Mouse (Mus musculus) hindbrain, embryonic 11.5 days (tissue): ENCODE results near the gene Ybey. TPM values are rescaled to one million over a fixed set of nuclear protein-coding genes. Genes with fewer than 3 reads are reported as not detected.

ENCODE experiments used
- ATAC-seq: fragments of 200-750 bp; cut with Nextera tagmentation; 2 replicates; pipeline ENCODE4 v1.8.0; 2017; ENCODE audit warnings: mild to moderate bottlenecking, moderate TSS enrichment, moderate library complexity; ENCODE audit not compliant: low FRiP score
- DNase-seq: peaks from one replicate; pipeline ENCODE4 v3.0.0-alpha.2; 2015; ENCODE audit warnings: low spot score
- H3K27ac ChIP-seq: fragments of 300-500 bp; sonication (generic); 2 replicates; pipeline ENCODE4 v1.5.1; 2014; ENCODE audit warnings: mild to moderate bottlenecking, low read depth, low read length
- H3K27me3 ChIP-seq: fragments of 300-500 bp; sonication (generic); 2 replicates; pipeline ENCODE4 v1.6.1; 2014; ENCODE audit warnings: mild to moderate bottlenecking, low read length, moderate library complexity, mixed read lengths; ENCODE audit not compliant: control insufficient read depth, insufficient read depth
- H3K36me3 ChIP-seq: fragments of 300-500 bp; sonication (generic); 2 replicates; pipeline ENCODE4 v1.6.1; 2014; ENCODE audit warnings: mild to moderate bottlenecking, low read length, moderate library complexity, mixed read lengths; ENCODE audit not compliant: control insufficient read depth, insufficient read depth
- H3K4me1 ChIP-seq: fragments of 300-500 bp; sonication (generic); replicated peaks from 2 replicates; pipeline ENCODE4 v1.6.1; 2014; ENCODE audit warnings: low read length, mixed read lengths; ENCODE audit not compliant: control insufficient read depth, insufficient read depth
- H3K4me2 ChIP-seq: fragments of 300-500 bp; sonication (generic); replicated peaks from 2 replicates; pipeline ENCODE4 v1.6.1; 2014; ENCODE audit warnings: mild to moderate bottlenecking, low read depth, low read length
- H3K4me3 ChIP-seq: fragments of 300-500 bp; sonication (generic); 2 replicates; pipeline ENCODE4 v1.5.1; 2014; ENCODE audit warnings: low read depth, low read length
- H3K9ac ChIP-seq: fragments of 300-500 bp; sonication (generic); 2 replicates; pipeline ENCODE4 v1.6.1; 2014; ENCODE audit warnings: low read depth, low read length
- H3K9me3 ChIP-seq: fragments of 300-500 bp; sonication (generic); 2 replicates; pipeline ENCODE4 v1.6.1; 2016; ENCODE audit warnings: low read length; ENCODE audit not compliant: control insufficient read depth
- WGBS: fragments of 180-500 bp; shearing (Covaris S2); extraction: QIAGEN DNeasy Blood & Tissue Kit; methylation state at CpG from one replicate; pipeline ENCODE4 v1.1.7; 2014; 5-methylcytosine and 5-hydroxymethylcytosine counted together
- polyA plus RNA-seq: library from polyadenylated mRNA; unstranded; fragments of >200 nt; fragmentation: Nextera tagmentation; extraction: Ambion mirVana; gene quantifications from 2 replicates; pipeline ENCODE4 v1.2.1, GENCODE M21; 2014

Ybey gene
- polyA plus RNA-seq, 1 experiment from 2014 or later, result 5.3 TPM

- 95% methylated on average over 15 of the region's 15 CpGs for WGBS
- Histone ChIP-seq H3K27ac (no peak overlapping the region), H3K4me1 (no peaks in the 10 kb centered on the region), H3K36me3 (peaks cover 23% of the 10 kb centered on the region; the same call in 1 of the 2 replicates), H3K9ac (no peak overlapping the region), H3K27me3 (no peaks in the 10 kb centered on the region), H3K9me3 (no peaks in the 10 kb centered on the region), H3K4me3 (no peak overlapping the region), H3K4me2 (no peak overlapping the region)
- ATAC-seq, result no peak
- no peak for DNase-seq
These were observed 20.3 kb upstream of the Ybey start for GRCm38 (mm10) chr10:76489205-76489604.

GRCm38 (mm10) chr10:76488265-76488664, 19.4 kb upstream of the Ybey start:
- Histone ChIP-seq H3K27me3 (no peaks in the 10 kb centered on the region), H3K36me3 (peaks cover 27% of the 10 kb centered on the region; the same call in 1 of the 2 replicates), H3K4me1 (no peaks in the 10 kb centered on the region), H3K4me2 (no peak overlapping the region), H3K4me3 (no peak overlapping the region), H3K9me3 (no peaks in the 10 kb centered on the region), H3K9ac (no peak overlapping the region), H3K27ac (no peak overlapping the region)
- WGBS, result 98% methylated on average over 8 of the region's 8 CpGs
- DNase-seq (no peak), ATAC-seq (no peak)

DNA sequence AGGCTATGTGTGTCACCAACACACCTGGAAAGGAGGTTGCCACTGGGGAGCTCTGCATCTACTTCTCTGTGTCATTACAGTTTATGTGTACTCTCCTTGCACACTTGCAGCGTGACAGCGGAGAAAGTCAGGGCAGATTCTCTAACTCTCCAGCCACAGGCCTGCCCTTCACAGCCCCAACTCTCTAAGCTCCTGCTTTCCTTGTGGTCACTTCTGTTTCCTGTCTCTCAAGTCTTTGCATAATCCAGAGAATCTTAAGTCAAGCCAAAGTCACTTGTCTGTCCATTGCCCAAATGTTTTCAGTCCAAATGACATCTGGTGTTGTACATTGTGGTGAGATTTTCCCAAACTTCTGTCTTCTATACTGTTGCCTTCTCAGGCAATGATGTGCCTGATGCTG, 17.4 kb upstream of the Ybey start:
- Histone ChIP-seq H3K36me3 (peaks cover 27% of the 10 kb centered on the region), H3K9me3 (no peaks in the 10 kb centered on the region), H3K27ac (no peak overlapping the region), H3K9ac (no peak overlapping the region), H3K4me1 (no peaks in the 10 kb centered on the region), H3K27me3 (no peaks in the 10 kb centered on the region), H3K4me2 (no peak overlapping the region), H3K4me3 (no peak overlapping the region)
- WGBS, result 100% methylated on average over 2 of the region's 2 CpGs
- ATAC-seq (no peak), DNase-seq (no peak)

DNA sequence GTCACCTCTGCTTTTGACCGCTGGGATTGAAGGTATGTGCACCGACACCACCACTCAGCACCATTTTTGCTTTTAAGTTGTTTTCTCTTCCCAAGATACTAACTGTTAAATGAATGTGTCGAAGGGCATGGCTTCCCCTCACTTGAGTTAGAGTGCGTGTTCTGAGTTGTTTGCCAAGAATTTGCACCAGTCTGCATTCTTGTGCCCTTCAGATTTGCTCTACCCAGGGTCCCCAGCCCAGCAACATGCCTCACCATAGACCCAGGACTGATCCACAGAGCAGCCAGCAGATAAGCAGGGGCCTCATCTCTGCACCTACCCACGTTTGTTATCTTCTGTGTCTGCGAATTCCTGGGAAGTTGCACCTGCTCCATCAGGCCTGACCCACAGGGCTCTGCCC, 12.6 kb upstream of the Ybey start:
- DNase-seq (no peak), ATAC-seq (no peak)
- peaks cover 17% of the 10 kb centered on the region; the same call in 1 of the 2 replicates for H3K36me3 ChIP-seq
- 92% methylated on average over 6 of the region's 6 CpGs for WGBS
- no peaks in the 10 kb centered on the region for H3K9me3 ChIP-seq
- H3K9ac ChIP-seq, result no peak overlapping the region
- H3K4me2 ChIP-seq, result no peak overlapping the region
- H3K27me3 ChIP-seq, result no peaks in the 10 kb centered on the region
- H3K4me1 ChIP-seq, result no peaks in the 10 kb centered on the region
- H3K4me3 ChIP-seq, result no peak overlapping the region
- H3K27ac ChIP-seq, result no peak overlapping the region

- no peak overlapping the region for H3K4me2 ChIP-seq
- H3K9ac ChIP-seq, result no peak overlapping the region
- no peaks in the 10 kb centered on the region for H3K9me3 ChIP-seq
- no peak overlapping the region for H3K27ac ChIP-seq
- peaks cover 15% of the 10 kb centered on the region; the same call in 1 of the 2 replicates for H3K36me3 ChIP-seq
- DNase-seq (no peak), ATAC-seq (no peak)
- H3K27me3 ChIP-seq, result no peaks in the 10 kb centered on the region
- no peaks in the 10 kb centered on the region for H3K4me1 ChIP-seq
- no peak overlapping the region for H3K4me3 ChIP-seq
- WGBS, result 94% methylated on average over 11 of the region's 13 CpGs
These were observed 11.9 kb upstream of the Ybey start for GRCm38 (mm10) chr10:76480851-76481250.

- H3K4me2 ChIP-seq, result no peak overlapping the region
- H3K4me1 ChIP-seq, result no peaks in the 10 kb centered on the region
- H3K9me3 ChIP-seq, result no peaks in the 10 kb centered on the region
- DNase-seq (no peak), ATAC-seq (no peak)
- H3K27ac ChIP-seq, result no peak overlapping the region
- 92% methylated on average over 5 of the region's 5 CpGs for WGBS
- no peaks in the 10 kb centered on the region for H3K27me3 ChIP-seq
- H3K36me3 ChIP-seq, result 0 out of 2 replicates have a peak, but pooled peaks cover 10% of the 10 kb centered on the region
- H3K9ac ChIP-seq, result no peak overlapping the region
- no peak overlapping the region for H3K4me3 ChIP-seq
These were observed 4.8 kb upstream of the Ybey start for GRCm38 (mm10) chr10:76473759-76474158.

DNA sequence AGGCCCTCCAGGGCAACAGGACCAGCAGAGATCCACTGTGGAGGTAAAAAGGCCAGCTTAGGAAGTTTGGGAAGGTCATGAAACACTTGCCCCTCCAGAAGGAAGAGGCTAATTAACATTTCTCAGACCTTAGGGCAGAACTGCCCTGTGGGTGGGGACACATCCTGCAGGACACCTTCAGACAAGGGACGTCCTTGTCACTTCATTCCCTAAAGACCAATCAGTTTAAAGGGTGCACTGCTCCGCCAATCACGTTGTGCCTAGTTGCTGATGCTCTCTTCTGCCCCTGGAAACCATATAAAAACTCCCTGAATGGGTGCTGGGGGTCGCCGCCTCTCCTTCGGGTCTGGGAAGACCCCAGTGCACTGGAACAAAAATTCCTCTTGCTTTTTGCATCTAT, 6.2 kb downstream of the Ybey start:
- 93% methylated on average over 6 of the region's 6 CpGs for WGBS

DNA sequence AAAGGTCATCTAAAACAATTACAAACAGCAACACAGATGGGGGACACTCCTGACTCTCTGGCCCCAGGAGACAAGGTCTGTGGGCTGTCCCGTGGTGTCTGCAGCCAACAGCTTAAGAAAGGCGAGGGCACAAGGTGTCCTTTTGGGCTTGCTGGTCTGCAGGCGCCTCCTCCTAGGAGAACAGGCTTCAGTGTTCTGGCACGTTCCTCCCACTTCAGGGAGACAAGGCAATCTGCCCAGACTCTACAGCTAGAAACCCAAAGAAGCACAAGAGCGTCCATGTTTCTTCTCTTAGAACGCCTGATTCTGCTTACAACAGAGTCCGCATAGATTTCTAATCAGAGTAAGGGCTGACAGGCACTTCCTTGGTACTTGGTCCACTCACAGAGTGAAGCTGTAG, 6.6 kb downstream of the Ybey start:
- no peaks in the 10 kb centered on the region for H3K36me3 ChIP-seq
- no peak overlapping the region for H3K4me3 ChIP-seq
- H3K27ac ChIP-seq, result no peak overlapping the region
- WGBS, result 92% methylated on average over 7 of the region's 7 CpGs
- no peak overlapping the region for H3K4me2 ChIP-seq
- DNase-seq (no peak), ATAC-seq (no peak)
- H3K9me3 ChIP-seq, result no peaks in the 10 kb centered on the region
- no peak overlapping the region for H3K9ac ChIP-seq
- H3K4me1 ChIP-seq, result no peaks in the 10 kb centered on the region
- H3K27me3 ChIP-seq, result no peaks in the 10 kb centered on the region

More for the DNA sequence above, 6.2 kb downstream of the Ybey start:
- Histone ChIP-seq H3K9ac (no peak overlapping the region), H3K4me3 (no peak overlapping the region), H3K4me2 (no peak overlapping the region), H3K4me1 (no peaks in the 10 kb centered on the region), H3K27me3 (no peaks in the 10 kb centered on the region), H3K9me3 (no peaks in the 10 kb centered on the region), H3K27ac (no peak overlapping the region), H3K36me3 (no peaks in the 10 kb centered on the region)
- ATAC-seq (no peak), DNase-seq (no peak)

DNA sequence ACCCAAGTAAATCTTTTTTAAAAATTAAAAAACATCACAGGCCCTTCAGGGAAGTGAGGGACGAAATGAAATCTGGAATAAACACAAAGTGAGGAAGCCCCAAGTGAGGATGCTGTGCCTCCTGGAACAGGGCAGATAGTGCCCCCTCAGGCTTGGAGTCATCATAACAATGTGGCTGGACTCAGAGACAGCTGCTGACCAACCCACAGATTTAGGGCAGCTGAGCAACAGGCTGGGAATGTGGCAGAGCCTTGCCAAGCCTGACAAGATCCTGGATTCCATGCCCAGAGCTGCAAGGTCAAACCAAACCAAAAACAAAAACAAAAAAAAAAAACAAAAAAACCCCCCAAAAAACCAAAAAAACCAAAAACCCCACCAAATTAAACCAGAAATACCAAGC, 7.7 kb downstream of the Ybey start:
- ATAC-seq, result no peak
- Histone ChIP-seq H3K9ac (no peak overlapping the region), H3K36me3 (no peaks in the 10 kb centered on the region), H3K4me2 (no peak overlapping the region), H3K4me3 (no peak overlapping the region), H3K9me3 (no peaks in the 10 kb centered on the region), H3K4me1 (no peaks in the 10 kb centered on the region), H3K27ac (no peak overlapping the region), H3K27me3 (no peaks in the 10 kb centered on the region)
- WGBS, result 95% methylated on average over 1 of the region's 1 CpGs
- no peak for DNase-seq
